Mouse (Mus musculus) forebrain, postnatal 0 days (tissue): ENCODE data around the gene Ralgapa1. TPM values are rescaled to one million over a fixed set of nuclear protein-coding genes. Genes with fewer than 3 reads are reported as not detected.

Experiments used
- ATAC-seq: fragments of 200-750 bp; cut with Nextera tagmentation; 2 replicates; pipeline ENCODE4 v1.8.0; 2017; ENCODE audit warnings: mild to moderate bottlenecking, moderate library complexity
- DNase-seq: peaks from one replicate; pipeline ENCODE4 v3.0.0-alpha.2; 2015
- H3K27ac ChIP-seq: fragments of 300-500 bp; sonication (generic); 2 replicates; pipeline ENCODE4 v1.5.1; 2014; ENCODE audit warnings: low read depth, mild to moderate bottlenecking, antibody characterized with exemption, low read length, moderate library complexity, mixed read lengths
- H3K27me3 ChIP-seq: fragments of 300-500 bp; sonication (generic); 2 replicates; pipeline ENCODE4 v1.6.1; 2014; ENCODE audit warnings: mild to moderate bottlenecking, low read length, mixed read lengths; ENCODE audit not compliant: insufficient read depth
- H3K36me3 ChIP-seq: fragments of 300-500 bp; sonication (generic); 2 replicates; pipeline ENCODE4 v1.6.1; 2014; ENCODE audit warnings: mild to moderate bottlenecking, moderate library complexity; ENCODE audit not compliant: insufficient read depth
- H3K4me1 ChIP-seq: fragments of 300-500 bp; sonication (generic); 2 replicates; pipeline ENCODE4 v1.6.1; 2014; ENCODE audit warnings: antibody characterized with exemption; ENCODE audit not compliant: insufficient read depth
- H3K4me2 ChIP-seq: fragments of 300-500 bp; sonication (generic); 2 replicates; pipeline ENCODE4 v1.6.1; 2014; ENCODE audit warnings: low read depth, mild to moderate bottlenecking, moderate library complexity
- H3K4me3 ChIP-seq: fragments of 300-500 bp; sonication (generic); 2 replicates; pipeline ENCODE4 v1.5.1; 2014; ENCODE audit warnings: low read depth, low read length, mixed read lengths
- H3K9ac ChIP-seq: fragments of 300-500 bp; sonication (generic); 2 replicates; pipeline ENCODE4 v1.6.1; 2014; ENCODE audit warnings: mild to moderate bottlenecking
- H3K9me3 ChIP-seq: fragments of 300-500 bp; sonication (generic); 2 replicates; pipeline ENCODE4 v1.6.1; 2016; ENCODE audit warnings: low read length
- CTCF ChIP-seq: sonication (generic); IDR thresholded peaks from 2 replicates; pipeline ENCODE4 v1.5.1; 2016; ENCODE audit warnings: antibody characterized with exemption, control low read depth, low read depth
- WGBS: fragments of 180-500 bp; shearing (Covaris S2); extraction: QIAGEN DNeasy Blood & Tissue Kit; methylation state at CpG from one replicate; pipeline ENCODE4 v1.1.7; 2014; 5-methylcytosine and 5-hydroxymethylcytosine counted together
- polyA plus RNA-seq: library from polyadenylated mRNA; unstranded; fragments of >200 nt; fragmentation: Nextera tagmentation; extraction: Ambion mirVana; gene quantifications from 2 replicates; pipeline ENCODE4 v1.2.1, GENCODE M21; 2015
- total RNA-seq: library from RNA; depleted of rRNA; stranded (reverse); fragments of >200 nt; gene quantifications from 2 replicates; pipeline ENCODE4 v1.2.3, GENCODE M21; 2014

The Ralgapa1 gene
- total and polyA plus RNA-seq, 2 experiments from 2014 or later: 14.8 to 107 TPM

DNA sequence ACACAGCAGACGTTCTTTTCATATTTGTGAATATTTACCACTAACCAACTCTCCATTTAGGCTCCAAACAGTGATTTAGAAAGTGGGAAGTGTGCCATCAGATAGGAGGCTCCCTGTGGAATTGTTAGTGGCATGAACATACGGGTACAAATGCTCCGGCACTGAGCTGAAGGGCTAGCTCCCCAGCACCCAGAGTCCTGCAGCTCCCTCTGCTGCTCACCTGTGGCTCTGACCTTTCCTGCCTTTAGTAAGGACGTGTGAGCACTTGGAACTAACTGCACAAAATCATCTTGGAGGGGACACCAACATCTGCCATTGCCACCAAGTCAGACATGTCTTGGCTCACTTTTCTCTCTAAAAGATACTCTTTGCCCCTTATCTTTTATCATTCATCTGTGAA, 194.3 kb downstream of the Ralgapa1 start:
- no peaks in the 10 kb centered on the region for H3K9me3 ChIP-seq
- WGBS: 27% methylated on average over 4 of the region's 4 CpGs
- no peak for DNase-seq
- peak; percentile 23; the same call in 1 of the 2 replicates for TF ChIP-seq CTCF
- peaks cover 8% of the 10 kb centered on the region for H3K4me1 ChIP-seq
- H3K9ac ChIP-seq: no peak overlapping the region
- H3K27me3 ChIP-seq: no peaks in the 10 kb centered on the region
- ATAC-seq: no peak
- H3K36me3 ChIP-seq: no peaks in the 10 kb centered on the region; the same call in 1 of the 2 replicates
- H3K27ac ChIP-seq: no peak overlapping the region
- H3K4me2 ChIP-seq: no peak overlapping the region
- no peak overlapping the region for H3K4me3 ChIP-seq

DNA sequence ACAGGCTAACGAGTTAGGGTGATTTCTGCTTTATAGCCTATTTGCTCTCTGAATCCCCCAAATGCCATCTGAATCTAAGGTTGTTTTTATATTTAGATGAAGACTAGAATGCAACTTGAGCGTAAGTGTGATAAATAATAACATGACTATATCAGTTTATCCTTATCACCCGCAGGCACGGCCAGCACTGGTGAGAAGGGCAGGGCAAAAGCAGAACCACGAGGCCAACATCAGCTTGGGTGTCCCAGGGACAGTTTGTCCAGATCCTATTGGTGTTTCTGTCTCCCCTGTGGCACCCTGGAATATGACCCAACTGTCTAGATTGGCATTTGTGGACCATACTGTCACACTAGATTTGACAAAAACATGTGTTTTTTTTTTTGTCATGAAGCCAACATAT, 197.7 kb downstream of the Ralgapa1 start:
- no peak overlapping the region for H3K4me2 ChIP-seq
- 59% methylated on average over 5 of the region's 5 CpGs for WGBS
- no peak overlapping the region for H3K9ac ChIP-seq
- DNase-seq (no peak), ATAC-seq (no peak)
- TF ChIP-seq CTCF: no peak
- peaks cover 8% of the 10 kb centered on the region for H3K4me1 ChIP-seq
- no peaks in the 10 kb centered on the region for H3K27me3 ChIP-seq
- H3K9me3 ChIP-seq: no peaks in the 10 kb centered on the region
- H3K36me3 ChIP-seq: no peaks in the 10 kb centered on the region; the same call in 1 of the 2 replicates
- no peak overlapping the region for H3K4me3 ChIP-seq
- H3K27ac ChIP-seq: no peak overlapping the region

DNA sequence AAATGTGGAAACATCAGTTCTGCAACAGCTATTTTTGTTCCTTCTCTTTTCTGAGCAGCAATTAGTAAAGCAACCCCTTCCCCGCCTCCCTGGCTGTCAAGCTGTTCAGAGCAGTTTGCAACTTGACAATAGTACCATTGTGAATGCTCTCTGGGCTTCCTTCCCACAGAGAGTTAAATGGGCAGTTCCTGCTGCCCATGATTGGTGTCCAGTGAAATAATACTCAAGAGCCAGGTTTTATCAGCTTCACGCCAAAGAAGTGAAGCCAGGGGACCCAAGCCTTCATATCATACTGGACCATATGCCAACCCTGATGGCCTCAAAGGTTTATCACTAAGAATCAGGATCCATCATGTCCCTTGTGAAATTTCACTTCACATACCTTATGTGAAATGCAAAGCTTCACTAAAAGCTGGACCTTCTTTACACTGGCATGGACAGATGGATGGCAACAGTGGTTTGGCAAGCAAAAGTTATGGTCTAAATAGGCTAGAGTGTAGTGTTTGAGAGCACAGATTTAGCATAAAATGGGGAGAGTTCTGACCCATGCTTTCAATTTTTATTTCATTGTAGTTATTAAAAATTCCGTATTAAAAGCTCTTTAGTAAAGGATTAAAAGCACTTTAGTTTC, 198.2 kb downstream of the Ralgapa1 start:
- no peak overlapping the region; the same call in 1 of the 2 replicates for H3K27ac ChIP-seq
- no peaks in the 10 kb centered on the region; the same call in 1 of the 2 replicates for H3K36me3 ChIP-seq
- ATAC-seq (peak; percentile 88), DNase-seq (peak; percentile 58)
- H3K4me3 ChIP-seq: no peak overlapping the region
- no peaks in the 10 kb centered on the region for H3K27me3 ChIP-seq
- TF ChIP-seq CTCF: no peak
- H3K9ac ChIP-seq: no peak overlapping the region
- peaks cover 8% of the 10 kb centered on the region for H3K4me1 ChIP-seq
- WGBS: 18% methylated on average over 3 of the region's 3 CpGs
- H3K9me3 ChIP-seq: no peaks in the 10 kb centered on the region
- no peak overlapping the region for H3K4me2 ChIP-seq

DNA sequence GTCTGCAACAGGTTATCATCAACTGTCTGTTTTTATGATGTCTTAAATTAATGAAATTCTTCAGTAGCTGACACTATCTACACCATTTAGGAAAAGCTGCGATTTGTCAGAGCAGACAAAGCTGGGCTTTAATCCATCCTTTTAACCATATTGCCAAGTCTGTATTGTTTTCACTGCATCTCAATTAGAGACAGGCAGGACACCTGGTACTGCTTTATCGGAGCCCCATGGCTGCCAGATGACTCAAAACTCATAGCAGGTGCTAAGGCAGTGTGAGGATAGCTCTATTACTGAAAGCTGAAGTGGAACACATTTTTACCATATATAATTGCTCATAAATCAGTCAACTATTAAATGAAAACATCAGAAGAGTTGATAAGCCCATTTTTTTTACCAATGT, 200.6 kb downstream of the Ralgapa1 start:
- Histone ChIP-seq H3K27ac (no peak overlapping the region), H3K4me3 (no peak overlapping the region), H3K9ac (no peak overlapping the region), H3K4me1 (peaks cover 8% of the 10 kb centered on the region), H3K4me2 (no peak overlapping the region), H3K27me3 (no peaks in the 10 kb centered on the region), H3K36me3 (no peaks in the 10 kb centered on the region; the same call in 1 of the 2 replicates), H3K9me3 (no peaks in the 10 kb centered on the region)
- WGBS: 18% methylated on average over 2 of the region's 2 CpGs
- peak; percentile 36; the same call in 1 of the 2 replicates for ATAC-seq
- TF ChIP-seq CTCF: no peak
- peak; percentile 21 for DNase-seq

DNA sequence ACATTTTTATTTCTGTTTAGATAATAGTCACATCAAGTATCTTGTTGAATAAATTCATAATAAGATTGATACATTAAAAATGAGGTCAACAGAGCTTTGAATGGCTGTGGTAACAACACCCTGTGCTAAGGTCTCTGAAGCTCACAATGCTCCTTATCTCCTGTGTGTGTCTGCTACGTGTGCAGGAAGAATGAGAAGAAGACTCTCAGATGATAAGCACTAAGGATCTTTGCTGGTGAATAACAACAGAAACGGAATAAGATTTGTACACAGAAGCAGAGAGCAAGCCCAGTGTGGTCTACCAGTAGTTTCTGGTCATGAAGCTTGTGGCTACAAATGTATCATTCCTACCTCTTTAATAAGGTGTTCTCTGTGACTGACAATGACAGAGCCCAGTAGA, 210.2 kb downstream of the Ralgapa1 start:
- no peak overlapping the region for H3K4me2 ChIP-seq
- TF ChIP-seq CTCF: no peak
- H3K9me3 ChIP-seq: no peaks in the 10 kb centered on the region
- 75% methylated on average over 2 of the region's 2 CpGs for WGBS
- ATAC-seq: no peak
- H3K36me3 ChIP-seq: peaks cover 4% of the 10 kb centered on the region; the same call in 1 of the 2 replicates
- H3K27ac ChIP-seq: no peak overlapping the region
- H3K9ac ChIP-seq: no peak overlapping the region
- H3K4me3 ChIP-seq: no peak overlapping the region
- H3K27me3 ChIP-seq: no peaks in the 10 kb centered on the region
- no peak for DNase-seq
- no peaks in the 10 kb centered on the region for H3K4me1 ChIP-seq

DNA sequence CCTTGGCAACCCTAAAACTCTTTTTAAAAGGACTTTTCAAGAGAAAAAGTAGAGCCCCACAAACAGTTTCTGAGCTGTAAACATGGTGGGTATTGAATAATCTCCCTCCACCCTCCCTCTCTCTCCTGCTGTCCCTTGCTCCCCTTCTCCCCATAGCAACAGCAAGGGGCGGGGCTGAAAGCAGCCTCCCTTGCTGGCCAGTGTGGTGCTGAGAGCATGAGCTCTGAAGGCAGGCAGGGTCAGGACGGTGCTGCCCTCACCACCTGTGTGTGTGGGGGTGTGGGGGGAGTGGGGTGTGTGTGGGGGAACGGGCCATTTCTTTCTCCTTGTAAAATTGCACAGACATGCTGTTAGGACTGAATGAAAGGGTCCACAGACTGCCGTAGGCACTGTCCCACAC, 213.1 kb downstream of the Ralgapa1 start:
- H3K4me1 ChIP-seq: no peaks in the 10 kb centered on the region
- H3K27ac ChIP-seq: no peak overlapping the region
- H3K27me3 ChIP-seq: no peaks in the 10 kb centered on the region
- no peak for DNase-seq
- no peak overlapping the region for H3K4me3 ChIP-seq
- H3K4me2 ChIP-seq: no peak overlapping the region
- no peak overlapping the region for H3K9ac ChIP-seq
- 27% methylated on average over 4 of the region's 4 CpGs for WGBS
- TF ChIP-seq CTCF: no peak
- no peak for ATAC-seq
- no peaks in the 10 kb centered on the region for H3K9me3 ChIP-seq
- H3K36me3 ChIP-seq: peaks cover 10% of the 10 kb centered on the region

DNA sequence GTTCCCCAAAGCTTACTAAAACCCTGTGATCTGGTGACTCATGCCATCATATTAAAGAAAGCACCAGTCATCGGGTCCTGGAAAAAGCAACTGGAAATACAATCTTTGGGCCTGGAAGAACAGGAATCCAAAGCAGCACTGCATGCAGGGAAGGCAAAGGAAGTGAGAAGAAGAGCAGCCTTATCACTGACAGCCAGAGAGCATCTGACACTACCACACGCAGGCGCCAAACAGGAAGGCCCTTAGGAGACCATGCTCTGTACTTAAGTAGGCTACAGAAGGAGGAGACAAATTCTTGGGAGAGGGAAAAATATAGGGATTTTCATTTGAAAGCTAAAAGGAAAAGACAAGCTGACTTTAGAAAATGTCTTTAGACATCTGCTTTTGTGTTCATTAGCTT, 216.6 kb downstream of the Ralgapa1 start:
- 86% methylated on average over 3 of the region's 3 CpGs for WGBS
- no peak overlapping the region for H3K4me2 ChIP-seq

More for the DNA sequence above, 216.6 kb downstream of the Ralgapa1 start:
- no peak for TF ChIP-seq CTCF
- Histone ChIP-seq H3K27ac (no peak overlapping the region), H3K27me3 (peaks cover 14% of the 10 kb centered on the region), H3K9me3 (no peaks in the 10 kb centered on the region), H3K9ac (no peak overlapping the region), H3K4me3 (no peak overlapping the region), H3K4me1 (0 out of 2 replicates have a peak, but pooled peaks cover 2% of the 10 kb centered on the region), H3K36me3 (peaks cover 5% of the 10 kb centered on the region)
- no peak for DNase-seq
- ATAC-seq: no peak
